Mouse (Mus musculus): ENCODE results near the gene Gm20388. TPM values are rescaled to one million over a fixed set of nuclear protein-coding genes. Genes with fewer than 3 reads are reported as not detected.
A peak's percentile ranks its signal among the peaks of the same experiment; 100 is the strongest.

Gene Gm20388
- total RNA-seq, 2 experiments from 2014 or later = 8.8 TPM

DNA sequence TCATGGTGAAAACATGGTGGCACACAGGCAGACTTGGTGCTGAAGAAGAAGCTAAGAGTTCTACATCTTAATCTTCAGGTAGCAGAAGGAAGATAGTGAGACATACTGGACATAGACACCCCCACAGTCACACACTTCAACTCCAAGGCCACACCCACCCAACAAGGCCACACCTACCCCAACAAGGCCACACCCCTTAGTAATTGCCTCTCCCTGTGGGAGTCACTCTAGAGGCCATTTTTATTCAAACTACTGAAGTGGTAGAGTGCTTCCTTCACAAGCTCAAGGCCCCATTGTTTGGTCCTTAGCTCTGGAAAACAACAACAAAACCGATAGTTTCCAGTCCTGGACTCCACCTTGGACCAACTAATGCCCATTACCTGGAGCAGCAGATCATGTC, 235.4 kb downstream of the Gm20388 start:
- no peak for DNase-seq (ENCODE audit: extremely low spot score in 1 of 2, low spot score in 1 of 2)

DNA sequence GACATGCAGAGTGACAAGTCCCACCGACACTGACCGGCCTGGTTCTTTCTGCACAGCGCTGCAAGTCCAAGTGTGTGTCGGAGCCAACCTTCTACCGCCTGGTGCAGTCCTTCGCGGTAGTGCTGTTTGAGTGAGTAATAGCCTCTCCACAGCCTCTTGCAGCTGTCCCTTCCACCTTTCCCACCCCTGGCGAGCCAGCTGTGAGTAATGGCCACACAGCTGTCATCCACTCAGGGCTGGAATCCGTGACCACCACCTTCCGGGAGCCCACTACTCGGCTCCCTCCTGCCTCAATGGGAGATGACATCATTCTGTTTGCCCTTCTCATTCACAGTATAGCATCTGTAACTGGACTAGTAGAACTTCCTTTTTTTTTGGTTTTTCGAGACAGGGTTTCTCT, 239.4 kb downstream of the Gm20388 start:
- DNase-seq (ENCODE audit: extremely low spot score in 1 of 2, low spot score in 1 of 2) = no peak

DNA sequence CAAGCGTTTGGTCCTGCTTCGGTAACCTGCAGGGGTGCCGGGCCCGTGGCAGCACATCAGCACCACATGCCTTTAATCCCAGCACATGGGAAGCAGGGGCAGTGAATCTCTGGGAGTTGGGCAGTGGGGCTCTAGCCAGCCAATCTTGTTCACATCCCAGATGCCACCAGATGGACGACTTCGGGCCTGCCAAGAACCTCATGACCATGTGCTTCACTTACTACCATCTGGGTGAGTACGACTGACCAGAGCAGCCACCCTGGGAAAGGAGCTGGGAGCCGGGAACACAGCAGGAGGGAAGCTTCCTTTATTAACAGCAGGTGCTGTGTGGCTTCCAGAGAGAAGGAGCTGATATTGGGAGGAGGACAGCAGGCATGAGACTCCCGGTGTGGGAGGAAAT, 240.5 kb downstream of the Gm20388 start:
- no peak for DNase-seq (ENCODE audit: extremely low spot score in 1 of 2, low spot score in 1 of 2)

DNA sequence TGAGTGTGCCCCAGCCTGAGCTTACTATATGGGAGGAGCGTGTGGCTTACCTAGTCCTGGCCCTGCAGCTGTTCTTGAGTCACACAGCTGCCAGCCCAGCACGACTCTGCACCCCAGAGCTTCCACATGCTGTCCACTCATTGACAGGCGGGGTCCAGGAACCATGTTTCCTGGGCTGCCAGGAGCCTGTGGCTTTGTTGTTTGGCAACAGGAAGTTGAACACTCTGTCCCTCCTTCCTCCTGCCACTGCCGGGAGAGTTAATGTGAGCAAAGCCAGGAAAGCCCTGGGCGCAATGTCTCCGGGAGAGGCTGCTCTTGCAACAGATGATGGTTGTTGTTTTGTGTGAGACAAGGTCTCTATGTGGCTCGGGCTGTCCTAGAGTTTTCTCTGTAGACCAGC, 242.0 kb downstream of the Gm20388 start:
- DNase-seq (ENCODE audit: extremely low spot score in 1 of 2, low spot score in 1 of 2) = no peak

DNA sequence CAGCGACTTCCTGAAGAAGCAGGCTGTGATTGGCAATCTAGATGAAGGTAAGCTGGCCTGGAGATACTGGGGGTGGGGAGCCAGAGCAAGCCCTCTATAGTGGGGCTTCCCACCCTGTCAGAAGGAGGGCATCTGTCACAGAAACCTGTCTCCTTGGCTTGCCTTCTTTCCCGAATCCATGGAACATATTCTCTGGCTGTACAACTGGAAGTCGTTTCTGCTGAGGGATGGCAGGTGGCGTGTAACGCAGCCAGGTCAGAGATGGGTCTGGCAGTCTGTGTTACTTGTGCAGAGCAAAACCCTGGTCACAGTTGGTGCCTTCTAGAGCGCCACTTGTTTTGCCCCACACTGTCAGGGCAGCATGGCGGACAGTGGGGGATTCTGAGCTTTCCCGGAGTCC, 249.7 kb downstream of the Gm20388 start:
- no peak for DNase-seq (ENCODE audit: extremely low spot score in 1 of 2, low spot score in 1 of 2)

DNA sequence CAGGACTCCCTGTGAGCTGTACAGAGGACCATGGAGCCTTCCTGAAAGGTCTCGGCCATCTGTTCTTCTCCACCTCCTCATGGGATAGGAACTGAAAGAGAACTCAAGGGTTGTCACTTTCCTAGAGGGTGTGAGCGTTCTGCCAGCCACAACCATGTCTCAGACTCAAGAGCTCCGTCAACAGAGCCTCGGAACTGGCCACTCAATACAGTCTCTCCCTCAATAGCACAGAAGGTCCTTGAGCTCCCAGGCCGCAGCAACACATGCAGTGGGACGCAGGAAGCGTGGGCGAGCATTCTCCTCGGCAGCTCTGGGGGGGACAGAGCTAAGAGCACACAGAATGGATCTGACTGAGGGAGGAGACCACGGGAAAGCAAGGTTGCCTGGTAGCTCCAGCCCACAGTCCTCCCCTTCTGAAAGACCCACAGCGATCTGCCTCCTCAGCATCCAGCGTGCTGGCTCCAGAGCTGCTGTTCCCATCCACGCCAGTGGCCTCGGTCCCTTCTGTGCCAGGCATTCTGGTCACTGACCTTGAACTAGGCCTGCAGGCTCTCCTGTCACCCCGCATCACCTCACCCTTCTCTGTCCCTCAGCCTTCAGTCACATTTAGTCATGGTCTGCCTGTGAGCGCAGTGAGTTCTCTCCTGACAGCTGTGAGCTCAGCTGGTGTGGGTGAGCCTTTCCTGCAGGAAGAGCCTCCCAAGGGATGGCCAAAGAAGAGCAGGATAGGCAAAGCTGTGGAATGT, 251.2 kb downstream of the Gm20388 start:
- DNase-seq (ENCODE audit: extremely low spot score in 1 of 2, low spot score in 1 of 2) = no peak

DNA sequence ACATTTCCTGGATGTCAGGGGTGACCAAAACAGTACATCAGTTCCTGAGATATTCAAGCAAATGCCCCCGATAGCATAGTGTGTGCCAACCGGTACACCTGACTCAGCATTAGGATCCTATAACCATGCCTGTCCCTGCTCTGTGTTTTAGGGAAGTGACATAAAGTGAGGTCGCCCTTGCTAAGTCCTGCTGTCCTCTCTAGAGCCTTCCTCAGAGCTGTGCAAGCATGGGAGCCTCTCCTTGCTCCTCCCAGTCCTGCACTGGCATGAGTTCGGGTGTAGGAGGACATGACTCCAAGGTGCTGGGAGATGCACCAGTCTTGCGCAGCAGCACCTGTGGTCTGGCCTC, 251.7 kb downstream of the Gm20388 start:
- no peak for DNase-seq (ENCODE audit: extremely low spot score in 1 of 2, low spot score in 1 of 2)

DNA sequence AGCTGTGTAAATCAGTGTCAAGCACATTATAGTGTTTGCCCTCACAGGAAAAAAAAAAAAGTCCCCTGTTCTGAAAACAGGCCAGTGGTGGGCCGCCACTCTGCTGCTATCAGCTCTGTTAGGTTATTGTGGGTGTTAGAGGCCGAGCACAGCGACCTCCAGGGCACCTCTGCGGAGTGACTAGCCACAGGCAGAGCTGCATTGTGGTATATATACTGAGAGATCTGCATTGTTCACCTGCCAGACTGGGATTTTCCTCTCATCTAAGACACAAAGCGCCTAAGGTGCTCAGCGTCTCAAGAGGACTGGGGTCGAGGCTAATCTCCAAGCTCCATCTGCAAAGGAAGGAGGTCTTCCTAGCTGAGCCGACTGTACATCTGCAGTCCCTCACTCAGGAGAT, 252.7 kb downstream of the Gm20388 start:
- no peak for DNase-seq (ENCODE audit: extremely low spot score in 1 of 2, low spot score in 1 of 2)

DNA sequence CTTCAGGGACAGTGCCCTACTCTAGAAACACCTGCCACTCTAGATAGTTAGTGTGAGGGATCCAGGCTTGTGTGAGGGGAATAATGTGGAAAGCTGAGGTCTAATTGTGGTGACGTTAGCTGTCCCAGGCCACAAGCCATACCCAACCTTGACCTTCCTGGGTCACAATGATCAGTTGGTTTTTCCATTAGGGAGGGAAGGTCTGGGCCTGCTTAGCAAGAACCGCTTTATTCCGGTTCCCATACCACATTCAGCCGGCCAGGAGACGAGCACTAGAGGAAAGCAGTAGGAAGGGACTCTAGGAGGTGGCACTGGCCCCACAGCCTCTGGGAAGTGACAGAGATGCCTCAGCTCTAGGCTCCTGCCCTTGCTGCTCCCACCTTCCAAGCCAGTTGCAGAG, 253.4 kb downstream of the Gm20388 start:
- DNase-seq (ENCODE audit: extremely low spot score in 1 of 2, low spot score in 1 of 2) = no peak

DNA sequence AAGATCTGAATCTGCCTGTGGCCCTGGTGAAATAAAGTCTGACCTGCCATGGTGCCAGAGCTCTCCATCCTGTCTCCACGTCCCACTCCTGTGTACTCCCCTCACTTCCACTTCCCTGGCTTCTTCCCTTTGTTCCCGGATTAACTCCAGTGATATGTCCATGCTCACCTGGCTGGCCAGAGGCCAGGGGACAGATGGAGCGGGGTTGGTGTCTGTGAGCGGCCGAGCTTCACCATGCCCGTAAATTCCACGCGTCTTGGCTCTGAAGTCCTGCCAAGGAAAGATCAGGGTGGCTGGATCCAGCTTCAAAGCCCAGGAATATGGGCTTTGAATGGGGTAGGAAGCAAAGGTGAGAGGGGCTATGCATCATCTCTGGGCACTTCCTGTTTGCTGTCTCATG, 256.5 kb downstream of the Gm20388 start:
- DNase-seq (ENCODE audit: extremely low spot score in 1 of 2, low spot score in 1 of 2) = no peak

DNA sequence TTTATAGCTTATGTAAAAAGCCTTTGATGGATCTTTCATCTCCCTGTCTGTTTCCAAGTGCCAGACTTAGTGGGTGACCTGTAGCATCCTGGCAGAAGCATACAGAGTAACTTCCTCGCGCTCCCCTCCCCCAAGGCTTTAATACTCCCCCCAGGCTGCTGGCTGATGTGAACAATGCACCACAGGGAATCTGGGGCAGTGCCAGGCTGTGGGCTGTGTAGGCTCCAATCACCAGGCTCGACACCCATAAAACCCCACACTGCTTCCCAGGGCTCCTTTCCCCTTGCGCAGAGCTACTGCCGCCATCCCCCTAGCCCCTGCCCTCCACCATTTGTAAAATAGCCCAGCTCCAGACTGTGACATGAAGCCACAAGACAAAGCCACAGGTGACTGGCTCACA, 257.2 kb downstream of the Gm20388 start:
- DNase-seq (ENCODE audit: extremely low spot score in 1 of 2, low spot score in 1 of 2) = peak in 1 of 2 experiments; percentile 65

DNA sequence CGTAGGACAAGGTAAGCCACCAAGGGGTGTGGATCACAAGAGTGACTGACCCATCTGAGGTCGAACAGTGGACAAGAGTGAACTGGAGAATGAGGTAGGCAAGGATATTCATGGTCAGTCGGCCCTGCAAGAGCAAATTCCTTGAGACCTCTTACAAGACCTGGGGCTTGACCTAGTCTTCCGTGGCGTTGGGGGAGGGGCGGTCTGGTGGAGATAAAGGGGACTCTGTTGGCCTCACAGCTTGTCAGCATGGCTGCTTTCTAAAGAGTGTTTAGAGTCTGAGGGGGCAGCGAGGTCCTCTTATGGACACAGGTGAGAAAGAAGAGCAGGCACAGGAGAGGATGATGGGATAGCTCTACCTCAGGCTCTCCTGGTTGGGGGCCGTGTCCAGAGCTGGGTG, 258.5 kb downstream of the Gm20388 start:
- DNase-seq (ENCODE audit: extremely low spot score in 1 of 2, low spot score in 1 of 2) = no peak

DNA sequence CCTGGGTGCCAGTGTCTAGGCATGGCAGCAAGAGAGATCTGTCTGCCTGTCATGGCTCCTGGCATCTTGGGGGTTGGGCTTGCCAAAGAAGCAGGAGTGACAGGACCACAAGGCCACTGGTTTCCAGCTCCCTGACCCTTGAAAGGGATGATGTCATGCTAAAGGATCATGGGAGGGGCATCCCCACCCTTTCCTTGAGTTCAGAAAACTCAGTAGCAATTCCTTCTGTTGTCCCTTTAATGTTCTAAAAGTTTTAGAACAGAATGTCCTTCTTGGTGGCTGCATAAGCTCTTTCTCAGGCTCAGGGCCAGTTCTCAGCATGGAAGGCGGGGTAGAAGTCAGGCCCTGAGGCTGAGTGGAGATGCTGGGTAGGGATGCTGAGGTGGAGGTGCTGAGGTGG, 262.6 kb downstream of the Gm20388 start:
- no peak for DNase-seq (ENCODE audit: extremely low spot score in 1 of 2, low spot score in 1 of 2)

DNA sequence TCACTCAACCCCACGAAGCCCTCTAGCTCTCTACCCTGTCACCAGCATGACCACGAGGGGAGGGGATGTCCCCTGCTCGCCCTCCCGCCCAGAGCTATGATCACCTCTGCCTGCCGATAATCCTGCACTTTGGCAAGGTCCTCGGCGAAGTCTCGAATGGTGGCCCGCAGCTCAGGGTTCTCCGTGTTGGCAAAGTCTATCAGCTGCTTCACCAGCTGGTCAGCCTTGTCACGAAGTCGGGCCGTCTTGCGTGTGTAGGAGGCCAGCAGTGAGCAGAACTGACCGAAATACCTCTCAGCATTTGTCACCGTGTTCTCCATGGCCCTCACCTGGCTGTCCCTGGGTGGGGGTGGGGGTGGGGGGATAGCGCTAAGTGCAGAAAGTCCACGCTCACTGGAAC, 264.0 kb downstream of the Gm20388 start:
- DNase-seq (ENCODE audit: extremely low spot score in 1 of 2, low spot score in 1 of 2) = no peak

DNA sequence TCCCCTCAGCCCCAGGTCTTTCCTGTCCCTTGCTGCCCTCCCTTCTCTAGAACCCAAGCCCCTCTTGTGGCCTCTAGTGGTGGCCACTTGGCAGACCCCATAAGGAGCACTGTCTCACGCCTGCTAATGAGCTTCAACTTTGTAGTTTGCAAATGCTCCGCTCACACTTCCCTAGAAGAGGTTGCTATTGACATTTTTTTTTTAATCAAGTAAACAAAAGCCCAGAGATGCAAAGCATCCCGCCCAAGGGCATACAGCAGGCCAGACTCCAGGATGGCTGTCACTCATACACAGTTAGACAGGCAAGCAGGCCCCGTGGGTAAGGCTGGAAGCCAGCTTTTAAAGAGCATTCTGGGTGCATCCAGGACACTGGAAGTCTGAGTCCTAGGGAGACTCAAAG, 266.0 kb downstream of the Gm20388 start:
- no peak for DNase-seq (ENCODE audit: extremely low spot score in 1 of 2, low spot score in 1 of 2)

DNA sequence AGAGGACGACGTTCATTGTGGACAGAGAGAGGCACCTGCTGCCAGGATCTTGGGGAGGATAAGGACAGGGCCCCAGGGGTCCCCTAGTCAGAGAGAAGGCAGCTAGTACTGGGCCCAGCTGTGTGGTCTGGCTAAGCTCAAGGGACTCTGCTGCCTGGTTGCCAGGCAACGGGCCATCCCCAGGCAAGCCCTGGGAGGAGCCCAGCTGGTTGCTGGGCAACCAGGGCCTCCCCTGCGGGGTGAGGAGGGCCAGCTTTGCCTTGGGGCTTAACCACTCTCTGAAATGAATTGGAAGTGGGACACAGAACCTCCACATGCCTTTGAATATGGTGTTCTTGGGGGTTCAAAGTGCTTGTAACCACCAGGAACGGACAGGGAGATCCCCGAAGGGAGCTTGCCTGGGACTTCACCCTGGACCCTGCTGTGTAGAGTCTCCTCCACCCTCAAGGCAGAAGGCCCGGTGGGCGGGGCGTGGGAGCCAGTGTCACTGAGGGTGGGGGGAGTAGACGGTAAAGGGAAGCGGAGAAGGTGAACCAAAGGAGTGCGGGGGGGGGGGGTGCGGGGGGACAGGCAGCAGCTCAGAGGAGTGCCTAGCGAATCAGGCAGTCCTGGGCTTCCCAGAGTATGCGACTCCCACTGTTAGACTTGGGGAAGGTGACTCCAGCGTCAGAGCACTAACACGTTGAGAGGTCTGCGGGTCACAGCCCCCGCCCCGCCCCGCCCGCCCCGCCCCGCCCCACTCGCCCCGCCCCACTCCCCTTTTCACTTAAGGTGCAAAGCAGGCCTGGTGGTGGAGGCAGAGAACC, 266.9 kb downstream of the Gm20388 start, which contains the start of gene Fam92b:
Fam92b (minus strand) TSS at position 149 of the 806 bp plus-strand sequence.
- DNase-seq (ENCODE audit: extremely low spot score in 1 of 2, low spot score in 1 of 2) = peak; percentile 40 to 45

DNA sequence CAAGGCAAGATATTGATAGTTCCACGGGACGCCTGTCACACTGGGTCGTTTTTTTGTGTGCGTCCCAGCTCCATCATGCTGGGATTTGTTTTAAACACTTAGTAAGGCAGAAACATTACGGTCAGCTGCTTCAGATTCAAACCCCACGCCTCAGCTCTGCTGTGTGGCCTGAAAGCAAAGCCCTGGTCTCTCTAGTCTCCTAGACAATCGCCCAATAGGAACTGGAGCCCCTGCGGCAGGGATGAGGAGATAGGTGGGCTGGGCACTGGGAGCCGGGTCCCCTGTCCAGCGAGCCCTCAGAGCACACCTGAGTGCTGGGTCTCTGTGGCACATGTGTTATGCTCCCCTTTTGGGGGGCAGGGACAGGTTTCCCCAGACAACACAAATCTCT, 267.5 kb downstream of the Gm20388 start:
- DNase-seq (ENCODE audit: extremely low spot score in 1 of 2, low spot score in 1 of 2) = no peak

DNA sequence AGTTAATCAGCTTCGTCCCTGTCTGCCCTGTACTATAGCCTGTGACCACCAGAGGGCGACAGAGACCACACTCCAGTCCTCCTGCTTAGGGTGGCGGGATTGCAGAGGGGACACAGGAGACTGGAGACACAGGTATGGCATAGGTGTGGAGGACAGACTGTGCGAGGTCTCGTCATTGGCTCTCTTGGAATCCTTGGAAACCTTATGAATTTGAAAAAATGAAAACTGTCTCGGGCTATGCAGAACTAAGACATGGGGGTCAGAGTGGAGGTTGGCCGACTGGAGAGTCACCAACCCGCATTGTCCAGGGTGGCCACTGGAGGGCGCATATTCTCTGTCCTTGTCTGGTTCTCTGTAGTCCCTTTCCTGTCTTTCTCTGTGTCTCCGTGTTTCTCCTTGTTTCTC, 268.4 kb downstream of the Gm20388 start:
- DNase-seq (ENCODE audit: extremely low spot score in 1 of 2, low spot score in 1 of 2) = peak; percentile 95 to 99

DNA sequence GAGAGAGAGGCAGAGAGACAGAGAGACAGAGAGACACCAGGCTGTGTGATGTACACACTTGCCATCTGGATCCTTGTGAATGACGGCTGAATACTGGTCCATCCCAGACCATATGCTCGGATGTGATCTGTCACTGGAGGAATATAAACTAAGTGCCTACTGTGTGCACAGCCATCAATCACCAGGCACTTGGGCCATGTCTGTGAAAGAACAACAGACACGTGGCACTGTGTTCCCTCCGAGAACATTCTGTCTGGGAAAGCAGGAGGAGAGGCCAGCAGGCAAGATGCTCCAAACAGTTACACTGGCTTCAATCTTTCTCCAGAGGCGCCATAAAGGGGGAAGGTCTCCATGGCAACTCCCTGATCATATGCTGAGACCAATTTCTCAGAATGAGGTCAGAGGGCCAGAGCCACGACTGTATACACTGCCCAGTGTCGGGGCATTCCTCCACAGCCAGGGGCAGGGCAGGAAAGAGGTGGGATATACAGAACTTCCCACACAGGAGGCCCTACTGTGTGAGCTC, 269.9 kb downstream of the Gm20388 start:
- no peak for DNase-seq (ENCODE audit: extremely low spot score in 1 of 2, low spot score in 1 of 2)

DNA sequence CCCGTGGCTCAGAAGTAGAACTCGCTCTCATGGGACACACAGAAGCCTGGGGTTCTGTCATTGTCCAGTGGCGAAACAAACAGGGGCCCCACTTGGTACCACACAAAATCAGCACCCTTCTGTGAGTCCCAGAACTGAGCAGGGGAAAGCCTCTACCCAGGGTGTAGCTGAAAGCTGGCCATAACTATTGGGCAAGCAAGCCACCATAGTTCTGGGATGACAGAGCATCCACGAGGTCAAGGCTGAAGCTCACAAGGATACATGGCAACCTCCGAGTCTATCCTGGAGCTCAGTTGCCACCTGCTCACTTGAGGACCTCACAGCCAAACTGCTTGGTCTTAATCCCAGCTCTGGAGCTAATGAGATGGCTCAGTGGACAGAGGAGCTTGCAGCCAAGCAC, 270.6 kb downstream of the Gm20388 start:
- DNase-seq (ENCODE audit: extremely low spot score in 1 of 2, low spot score in 1 of 2) = no peak

DNA sequence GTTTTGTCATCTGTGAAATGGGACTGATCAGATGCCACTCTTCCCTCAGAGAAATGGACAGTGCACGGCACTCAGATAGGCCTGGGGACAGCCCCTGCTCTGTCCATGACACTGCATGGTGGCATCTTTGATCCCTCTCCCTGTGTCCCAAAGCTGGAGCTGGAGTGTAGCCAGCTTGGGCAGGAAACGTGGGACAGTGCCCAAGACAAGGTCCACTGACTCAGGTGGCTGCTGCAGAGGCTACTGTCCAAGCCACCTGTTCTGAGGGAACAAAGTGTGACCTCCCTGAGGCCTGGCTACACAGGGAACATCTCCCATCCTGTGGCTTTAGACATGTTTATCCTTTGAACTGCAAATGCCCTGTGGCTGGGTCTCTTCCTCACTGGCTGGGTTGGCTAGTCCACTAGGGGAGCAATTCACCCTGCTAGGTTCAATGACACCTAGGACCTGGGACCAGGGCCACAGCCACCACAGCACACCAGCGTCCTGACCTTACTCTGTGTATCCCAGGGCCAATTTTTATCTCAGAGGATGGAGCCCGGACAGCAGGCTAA, 271.3 kb downstream of the Gm20388 start:
- DNase-seq (ENCODE audit: extremely low spot score in 1 of 2, low spot score in 1 of 2) = no peak
